Mouse (Mus musculus): ENCODE data around the gene Prkca. TPM values are rescaled to one million over a fixed set of nuclear protein-coding genes. Genes with fewer than 3 reads are reported as not detected.
A peak's percentile ranks its signal among the peaks of the same experiment; 100 is the strongest.

Gene Prkca
- total RNA-seq, 4 experiments from 2014 or later: 201 to 232 (median 220) TPM

GRCm38 (mm10) chr11:108170107-108170506 lies 173.6 kb downstream of the Prkca start:
- DNase-seq (ENCODE audit: low spot score in 2 of 2): no peak

- no peak for DNase-seq (ENCODE audit: low spot score in 2 of 2)
These were observed 178.0 kb downstream of the Prkca start for GRCm38 (mm10) chr11:108165725-108166124.

- DNase-seq (ENCODE audit: low spot score in 2 of 2): no peak
These were observed 181.1 kb downstream of the Prkca start for GRCm38 (mm10) chr11:108162639-108163038.

GRCm38 (mm10) chr11:108162110-108162509 lies 181.6 kb downstream of the Prkca start:
- no peak for DNase-seq (ENCODE audit: low spot score in 2 of 2)

GRCm38 (mm10) chr11:108160056-108160455 lies 183.7 kb downstream of the Prkca start:
- DNase-seq (ENCODE audit: low spot score in 2 of 2): no peak

GRCm38 (mm10) chr11:108158046-108158445 lies 185.7 kb downstream of the Prkca start:
- no peak for DNase-seq (ENCODE audit: low spot score in 2 of 2)

GRCm38 (mm10) chr11:108157074-108157473 lies 186.7 kb downstream of the Prkca start:
- no peak for DNase-seq (ENCODE audit: low spot score in 2 of 2)

- no peak for DNase-seq (ENCODE audit: low spot score in 2 of 2)
These were observed 187.6 kb downstream of the Prkca start for GRCm38 (mm10) chr11:108156107-108156506.

GRCm38 (mm10) chr11:108155088-108155580 lies 188.6 kb downstream of the Prkca start:
- no peak for DNase-seq (ENCODE audit: low spot score in 2 of 2)

- no peak for DNase-seq (ENCODE audit: low spot score in 2 of 2)
These were observed 189.5 kb downstream of the Prkca start for GRCm38 (mm10) chr11:108153997-108154841.

- DNase-seq (ENCODE audit: low spot score in 2 of 2): no peak
These were observed 191.1 kb downstream of the Prkca start for GRCm38 (mm10) chr11:108152591-108152990.

- peak; percentile 85 to 92 for DNase-seq (ENCODE audit: low spot score in 2 of 2)
These were observed 193.3 kb downstream of the Prkca start for GRCm38 (mm10) chr11:108150410-108150809.

GRCm38 (mm10) chr11:108149187-108149586 lies 194.5 kb downstream of the Prkca start:
- no peak for DNase-seq (ENCODE audit: low spot score in 2 of 2)

- no peak for DNase-seq (ENCODE audit: low spot score in 2 of 2)
These were observed 195.2 kb downstream of the Prkca start for GRCm38 (mm10) chr11:108148491-108148890.

- DNase-seq (ENCODE audit: low spot score in 2 of 2): no peak
These were observed 197.8 kb downstream of the Prkca start for GRCm38 (mm10) chr11:108145752-108146496.

- DNase-seq (ENCODE audit: low spot score in 2 of 2): no peak
These were observed 198.6 kb downstream of the Prkca start for GRCm38 (mm10) chr11:108145128-108145527.

- DNase-seq (ENCODE audit: low spot score in 2 of 2): no peak
These were observed 200.0 kb downstream of the Prkca start for GRCm38 (mm10) chr11:108143739-108144138.

- no peak for DNase-seq (ENCODE audit: low spot score in 2 of 2)
These were observed 203.7 kb downstream of the Prkca start for GRCm38 (mm10) chr11:108140028-108140427.

- DNase-seq (ENCODE audit: low spot score in 2 of 2): peak in 1 of 2 experiments; percentile 52
These were observed 207.4 kb downstream of the Prkca start for GRCm38 (mm10) chr11:108136341-108136740.

GRCm38 (mm10) chr11:108135407-108136159 lies 208.1 kb downstream of the Prkca start:
- DNase-seq (ENCODE audit: low spot score in 2 of 2): no peak

GRCm38 (mm10) chr11:108128593-108128992 lies 215.1 kb downstream of the Prkca start:
- peak; percentile 49 to 72 for DNase-seq (ENCODE audit: low spot score in 2 of 2)
